Mouse (Mus musculus) midbrain, embryonic 10.5 days (tissue): ENCODE measurements around the gene Podn. TPM values are rescaled to one million over a fixed set of nuclear protein-coding genes. Genes with fewer than 3 reads are reported as not detected.
A peak's percentile ranks its signal among the peaks of the same experiment; 100 is the strongest.

Experiments
- DNase-seq: peaks from one replicate; pipeline ENCODE4 v3.0.0-alpha.2; 2017; ENCODE audit warnings: low spot score
- H3K27ac ChIP-seq: fragments of 300-500 bp; sonication (generic); replicated peaks from 2 replicates; pipeline ENCODE4 v1.5.1; 2016; ENCODE audit warnings: mild to moderate bottlenecking
- H3K27me3 ChIP-seq: fragments of 300-500 bp; sonication (generic); 2 replicates; pipeline ENCODE4 v1.6.1; 2016; ENCODE audit warnings: low read depth, mild to moderate bottlenecking; ENCODE audit not compliant: poor library complexity, severe bottlenecking
- H3K36me3 ChIP-seq: fragments of 300-500 bp; sonication (generic); 2 replicates; pipeline ENCODE4 v1.6.1; 2016; ENCODE audit warnings: mild to moderate bottlenecking, moderate library complexity
- H3K4me1 ChIP-seq: fragments of 300-500 bp; sonication (generic); 2 replicates; pipeline ENCODE4 v1.6.1; 2016
- H3K4me3 ChIP-seq: fragments of 300-500 bp; sonication (generic); 2 replicates; pipeline ENCODE4 v1.5.1; 2016; ENCODE audit warnings: mild to moderate bottlenecking, moderate library complexity
- H3K9me3 ChIP-seq: fragments of 300-500 bp; sonication (generic); replicated peaks from 2 replicates; pipeline ENCODE4 v1.6.1; 2016; ENCODE audit warnings: mild to moderate bottlenecking
- WGBS: fragments of 180-500 bp; shearing (Covaris S2); methylation state at CpG from one replicate; pipeline ENCODE4 v1.1.7; 2016; 5-methylcytosine and 5-hydroxymethylcytosine counted together
- polyA plus RNA-seq: library from polyadenylated mRNA; unstranded; fragments of >200 nt; fragmentation: Nextera tagmentation; extraction: Ambion mirVana; gene quantifications from 2 replicates; pipeline ENCODE4 v1.2.1, GENCODE M21; 2016

Gene Podn
- polyA plus RNA-seq, 1 experiment from 2014 or later, result 0.12 TPM

DNA sequence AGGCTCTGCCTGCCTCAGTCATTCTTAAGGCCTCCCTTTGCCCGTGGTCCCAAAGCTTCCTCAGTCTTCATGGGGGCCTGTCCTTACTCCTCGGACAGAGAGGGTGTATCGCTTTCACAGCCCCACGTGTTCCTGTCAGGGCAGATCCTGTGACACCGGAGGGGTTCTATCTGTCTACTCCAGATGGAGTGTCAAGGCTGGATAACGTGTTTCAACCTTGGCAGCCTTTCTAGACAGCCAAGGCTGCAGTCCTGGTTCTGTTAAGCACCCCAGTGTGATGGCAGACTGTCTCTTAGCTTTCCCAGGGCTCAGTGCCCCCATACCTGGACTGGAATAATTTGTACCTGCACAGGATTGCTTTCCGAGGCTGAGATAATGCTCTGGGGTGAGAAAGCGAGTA is 87.7 kb downstream of the Podn start:
- Histone ChIP-seq H3K27me3 (no peaks in the 10 kb centered on the region), H3K9me3 (no peaks in the 10 kb centered on the region), H3K4me1 (no peaks in the 10 kb centered on the region), H3K36me3 (no peaks in the 10 kb centered on the region), H3K4me3 (no peak overlapping the region), H3K27ac (no peak overlapping the region)
- WGBS, result 85% methylated on average over 8 of the region's 8 CpGs
- DNase-seq, result no peak

DNA sequence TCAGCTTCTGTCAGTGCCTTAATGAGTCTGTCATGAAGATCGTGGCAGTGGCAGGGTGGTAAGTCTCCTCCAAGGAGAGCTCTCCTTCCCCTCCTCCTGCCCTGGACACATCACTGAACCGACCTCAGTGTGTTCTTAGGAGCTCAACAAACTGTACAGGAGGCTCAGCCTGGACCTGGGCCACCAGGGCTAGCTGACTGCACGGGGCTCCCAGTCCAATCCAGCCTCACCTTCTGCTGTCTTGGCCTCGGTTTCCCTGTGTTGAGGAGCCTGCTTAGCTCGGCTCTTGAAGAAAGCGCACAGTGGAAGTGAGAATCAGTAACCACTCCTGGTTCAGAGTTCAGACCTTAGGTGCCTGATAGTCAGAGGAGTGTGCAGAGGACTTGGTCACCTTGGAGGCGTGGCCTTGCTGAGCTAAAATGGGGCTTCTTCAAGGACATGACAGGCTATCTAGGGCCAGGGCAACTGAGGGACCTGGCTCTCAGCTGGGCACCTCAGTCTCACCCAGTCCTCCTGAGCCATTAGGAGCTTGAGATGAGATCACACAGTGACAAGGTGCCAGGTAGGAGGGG is 88.6 kb downstream of the Podn start:
- H3K27ac ChIP-seq, result 0 out of 2 replicates have a peak overlapping the region, but pooled peaks have one; percentile 23
- H3K36me3 ChIP-seq, result no peaks in the 10 kb centered on the region
- no peaks in the 10 kb centered on the region for H3K27me3 ChIP-seq
- H3K4me1 ChIP-seq, result no peaks in the 10 kb centered on the region
- WGBS, result 84% methylated on average over 7 of the region's 7 CpGs
- no peak overlapping the region for H3K4me3 ChIP-seq
- DNase-seq, result no peak
- no peaks in the 10 kb centered on the region for H3K9me3 ChIP-seq

DNA sequence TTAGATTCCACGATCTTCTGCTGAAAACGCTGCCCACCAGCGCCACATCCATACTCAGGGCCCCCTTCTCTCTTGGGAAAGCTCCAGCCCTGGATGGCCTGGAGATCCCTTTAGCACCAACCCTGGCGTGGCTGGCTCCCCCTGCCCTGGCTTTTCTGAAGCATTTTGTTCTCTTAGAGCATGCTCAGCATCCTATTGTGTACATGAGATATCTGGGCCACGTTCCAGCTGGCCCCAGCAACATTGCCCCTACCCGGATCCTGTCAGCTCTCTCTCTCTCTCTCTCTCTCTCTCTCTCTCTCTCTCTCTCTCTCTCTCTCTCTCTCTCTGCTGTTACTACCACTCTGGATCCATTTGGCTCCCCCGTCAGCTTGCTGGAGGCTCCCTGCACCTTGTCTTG is 90.9 kb downstream of the Podn start:
- H3K27me3 ChIP-seq, result no peaks in the 10 kb centered on the region
- H3K4me1 ChIP-seq, result no peaks in the 10 kb centered on the region
- no peaks in the 10 kb centered on the region for H3K9me3 ChIP-seq
- no peak for DNase-seq
- H3K36me3 ChIP-seq, result no peaks in the 10 kb centered on the region
- no peak overlapping the region for H3K4me3 ChIP-seq
- no peak overlapping the region for H3K27ac ChIP-seq
- WGBS, result 78% methylated on average over 7 of the region's 7 CpGs

DNA sequence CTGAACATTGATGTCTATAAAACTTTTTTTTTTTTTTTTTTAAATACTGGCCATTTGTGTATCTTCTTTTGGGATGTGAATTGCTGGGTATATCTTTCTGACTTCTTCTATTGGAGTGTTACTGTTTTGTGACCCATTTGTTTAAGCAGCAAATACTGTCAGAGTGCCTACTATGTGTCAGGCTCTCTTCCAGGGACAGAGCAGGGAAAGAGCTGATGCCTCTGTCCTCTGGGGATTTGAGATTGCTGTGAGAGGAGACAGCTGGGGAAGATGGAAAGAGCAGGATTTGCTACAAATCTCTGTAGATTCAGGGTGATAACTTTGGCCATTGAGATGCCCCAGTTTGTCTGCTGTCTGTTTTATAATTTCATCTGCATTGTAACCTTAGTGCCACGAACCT is 96.9 kb downstream of the Podn start:
- no peak overlapping the region for H3K27ac ChIP-seq
- H3K4me1 ChIP-seq, result peaks cover 7% of the 10 kb centered on the region; the same call in 1 of the 2 replicates
- H3K9me3 ChIP-seq, result 0 out of 2 replicates have a peak, but pooled peaks cover 4% of the 10 kb centered on the region
- H3K4me3 ChIP-seq, result no peak overlapping the region
- no peaks in the 10 kb centered on the region for H3K27me3 ChIP-seq
- DNase-seq, result no peak
- no peaks in the 10 kb centered on the region for H3K36me3 ChIP-seq
- WGBS, result 78% methylated on average over 1 of the region's 1 CpGs

DNA sequence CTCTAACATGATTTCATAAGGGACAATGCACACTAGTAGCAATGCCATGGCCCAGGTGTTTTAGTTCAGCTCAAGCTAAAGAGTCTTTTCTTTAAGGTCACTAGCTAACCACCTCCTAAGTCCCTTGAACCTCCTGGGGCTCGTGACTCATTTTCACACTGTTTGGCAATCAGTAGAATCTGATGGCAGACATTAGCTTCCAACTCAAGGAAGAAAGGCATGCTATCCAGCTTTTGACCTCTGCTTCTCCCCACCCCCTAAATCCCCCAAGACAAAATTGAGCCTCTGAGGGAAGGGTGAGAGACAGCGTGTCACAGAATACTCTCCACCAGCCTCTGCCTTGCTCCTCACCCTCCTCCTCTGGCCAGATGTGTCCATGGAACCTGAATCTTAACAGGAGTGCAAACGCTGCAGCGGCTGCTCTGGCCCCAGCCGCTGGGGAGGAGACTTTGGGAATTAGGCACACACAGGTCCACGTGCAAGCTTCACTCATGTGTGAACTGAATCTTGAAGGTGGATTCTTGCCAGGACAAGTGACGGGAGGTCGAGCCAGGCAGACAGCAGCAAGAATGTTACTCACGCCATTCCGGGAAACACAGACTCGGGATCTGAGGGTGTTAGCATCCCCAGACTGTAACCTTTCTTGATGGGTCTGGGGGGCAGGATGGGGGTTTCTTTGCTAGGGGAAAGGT is 97.5 kb downstream of the Podn start:
- no peak for DNase-seq

DNA sequence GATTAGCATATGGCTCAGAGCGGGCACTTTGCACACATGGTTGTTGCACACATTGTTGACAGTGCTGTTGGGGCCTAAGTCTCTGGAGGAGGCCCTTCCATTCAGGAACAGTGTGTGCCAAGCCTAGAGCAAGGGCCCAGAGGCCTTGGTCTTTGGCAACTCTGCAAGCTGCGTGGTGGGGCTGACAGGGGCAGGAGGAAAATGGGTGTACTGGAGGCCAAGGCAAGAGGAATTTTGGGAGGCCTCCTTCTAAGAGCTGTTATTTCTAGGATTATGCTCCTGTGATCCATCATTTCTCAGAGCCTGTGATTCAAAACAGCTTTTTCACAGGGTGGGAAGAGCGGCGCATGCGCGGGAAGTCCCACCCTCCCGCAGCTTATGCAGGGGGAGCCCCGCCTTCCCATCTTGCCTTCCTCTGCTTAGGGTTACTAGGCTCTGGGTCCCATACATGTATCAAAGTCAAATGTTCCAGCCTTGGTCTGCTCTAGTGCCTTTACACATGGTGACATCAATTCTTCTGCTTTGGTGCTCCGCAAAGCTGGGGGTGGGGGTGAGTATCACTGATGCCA is 99.7 kb downstream of the Podn start:
- Histone ChIP-seq H3K36me3 (no peaks in the 10 kb centered on the region), H3K4me1 (peaks cover 18% of the 10 kb centered on the region), H3K27me3 (peaks cover 22% of the 10 kb centered on the region), H3K4me3 (no peak overlapping the region), H3K9me3 (0 out of 2 replicates have a peak, but pooled peaks cover 4% of the 10 kb centered on the region), H3K27ac (no peak overlapping the region)
- WGBS, result 95% methylated on average over 9 of the region's 9 CpGs
- no peak for DNase-seq

More for the DNA sequence above, 97.5 kb downstream of the Podn start:
- Histone ChIP-seq H3K36me3 (no peaks in the 10 kb centered on the region), H3K9me3 (0 out of 2 replicates have a peak, but pooled peaks cover 4% of the 10 kb centered on the region), H3K4me3 (no peak overlapping the region), H3K4me1 (peaks cover 7% of the 10 kb centered on the region; the same call in 1 of the 2 replicates), H3K27ac (no peak overlapping the region), H3K27me3 (0 out of 2 replicates have a peak, but pooled peaks cover 3% of the 10 kb centered on the region)
- 41% methylated on average over 11 of the region's 11 CpGs for WGBS

DNA sequence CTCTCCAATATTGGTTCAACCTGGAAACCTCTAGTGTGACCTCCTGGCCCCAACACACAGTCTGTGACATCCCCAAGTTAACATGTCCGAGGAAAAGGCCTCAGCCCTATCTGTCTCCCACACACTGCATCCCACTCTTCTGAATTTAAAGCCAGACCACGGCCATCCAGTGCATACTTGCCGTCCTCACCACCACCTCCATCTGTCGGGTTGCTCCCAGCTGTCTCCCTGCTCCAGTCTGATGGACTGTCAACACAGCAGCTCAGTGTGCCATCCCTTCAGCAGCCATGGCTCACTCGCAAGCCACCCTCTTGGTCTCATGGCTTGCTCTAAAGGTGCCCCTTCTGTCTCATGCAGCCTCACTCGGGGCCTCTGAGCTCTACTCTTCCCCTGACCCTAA is 100.5 kb downstream of the Podn start:
- H3K27me3 ChIP-seq, result peaks cover 29% of the 10 kb centered on the region
- H3K36me3 ChIP-seq, result no peaks in the 10 kb centered on the region
- peaks cover 24% of the 10 kb centered on the region for H3K4me1 ChIP-seq
- no peak for DNase-seq
- H3K27ac ChIP-seq, result no peak overlapping the region
- 0 out of 2 replicates have a peak, but pooled peaks cover 4% of the 10 kb centered on the region for H3K9me3 ChIP-seq
- 87% methylated on average over 6 of the region's 6 CpGs for WGBS
- no peak overlapping the region for H3K4me3 ChIP-seq

DNA sequence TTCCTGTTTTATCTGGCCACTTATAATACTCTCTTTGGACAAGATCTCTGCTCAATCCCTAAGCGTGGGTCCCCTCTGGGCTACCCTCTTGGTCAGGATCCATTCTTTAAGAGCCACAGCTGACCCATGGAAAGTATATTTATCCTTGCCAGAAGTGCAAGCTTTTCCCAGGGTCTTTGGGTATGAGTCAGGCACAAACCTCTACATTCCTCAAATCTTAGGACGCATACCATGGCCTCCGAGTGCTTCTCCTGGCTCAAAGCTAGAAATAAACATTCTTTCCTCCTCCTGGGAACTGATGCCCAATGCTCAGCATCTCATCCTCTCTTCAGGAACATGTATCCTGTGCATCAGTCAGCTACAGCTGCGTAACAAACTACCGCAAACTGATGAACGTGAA is 101.2 kb downstream of the Podn start:
- no peaks in the 10 kb centered on the region for H3K36me3 ChIP-seq
- 92% methylated on average over 6 of the region's 6 CpGs for WGBS
- 0 out of 2 replicates have a peak, but pooled peaks cover 4% of the 10 kb centered on the region for H3K9me3 ChIP-seq
- H3K27me3 ChIP-seq, result peaks cover 34% of the 10 kb centered on the region
- H3K4me1 ChIP-seq, result peaks cover 24% of the 10 kb centered on the region
- DNase-seq, result no peak
- H3K4me3 ChIP-seq, result no peak overlapping the region
- H3K27ac ChIP-seq, result no peak overlapping the region

DNA sequence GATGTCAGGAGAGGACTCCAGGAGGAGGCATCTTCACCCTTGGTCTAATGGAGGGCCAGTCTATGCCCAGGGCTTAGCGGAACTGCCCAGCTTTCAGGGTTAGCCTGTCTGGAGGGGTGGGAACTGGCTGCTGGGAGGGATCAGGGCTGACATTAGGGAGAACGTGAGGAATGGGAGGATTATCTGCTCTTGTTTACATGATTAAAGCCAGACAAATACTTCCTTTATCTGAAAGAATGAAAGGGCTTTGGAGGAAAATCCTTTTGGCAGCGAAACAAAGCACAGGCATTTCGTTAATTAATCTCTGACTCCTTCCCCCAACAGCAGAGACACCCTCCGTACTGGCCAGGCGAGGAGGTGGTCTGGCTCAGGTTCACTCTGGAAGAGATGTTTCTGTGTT is 104.4 kb downstream of the Podn start:
- H3K9me3 ChIP-seq, result 0 out of 2 replicates have a peak, but pooled peaks cover 4% of the 10 kb centered on the region
- H3K4me1 ChIP-seq, result peaks cover 16% of the 10 kb centered on the region
- H3K27ac ChIP-seq, result 0 out of 2 replicates have a peak overlapping the region, but pooled peaks have one; percentile 18
- H3K36me3 ChIP-seq, result no peaks in the 10 kb centered on the region
- no peak overlapping the region for H3K4me3 ChIP-seq
- WGBS, result 8% methylated on average over 6 of the region's 6 CpGs
- peaks cover 43% of the 10 kb centered on the region for H3K27me3 ChIP-seq
- no peak for DNase-seq

DNA sequence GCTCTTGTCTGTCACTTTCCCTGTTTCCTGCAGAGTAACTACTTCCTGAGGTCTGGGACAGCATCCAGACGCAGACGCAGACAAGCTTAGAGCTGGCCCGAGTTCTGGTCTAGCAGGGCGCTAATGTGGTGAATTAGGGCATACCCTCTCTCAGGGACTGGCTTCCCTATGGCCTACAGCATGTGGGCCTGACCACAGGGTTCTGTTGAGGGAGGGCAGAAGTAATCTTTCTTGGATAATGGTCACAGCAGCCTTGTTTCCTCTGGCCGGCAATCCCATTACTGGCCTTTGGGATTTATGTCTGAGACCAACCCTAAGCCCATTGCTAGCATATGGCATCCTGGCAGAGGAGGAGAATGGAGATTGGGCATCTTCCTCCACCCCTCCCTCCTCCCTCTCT is 105.4 kb downstream of the Podn start:
- Histone ChIP-seq H3K36me3 (no peaks in the 10 kb centered on the region), H3K4me3 (no peak overlapping the region), H3K9me3 (0 out of 2 replicates have a peak, but pooled peaks cover 4% of the 10 kb centered on the region), H3K27me3 (peaks cover 43% of the 10 kb centered on the region), H3K27ac (no peak overlapping the region), H3K4me1 (peaks cover 16% of the 10 kb centered on the region)
- WGBS, result 66% methylated on average over 5 of the region's 5 CpGs
- no peak for DNase-seq

DNA sequence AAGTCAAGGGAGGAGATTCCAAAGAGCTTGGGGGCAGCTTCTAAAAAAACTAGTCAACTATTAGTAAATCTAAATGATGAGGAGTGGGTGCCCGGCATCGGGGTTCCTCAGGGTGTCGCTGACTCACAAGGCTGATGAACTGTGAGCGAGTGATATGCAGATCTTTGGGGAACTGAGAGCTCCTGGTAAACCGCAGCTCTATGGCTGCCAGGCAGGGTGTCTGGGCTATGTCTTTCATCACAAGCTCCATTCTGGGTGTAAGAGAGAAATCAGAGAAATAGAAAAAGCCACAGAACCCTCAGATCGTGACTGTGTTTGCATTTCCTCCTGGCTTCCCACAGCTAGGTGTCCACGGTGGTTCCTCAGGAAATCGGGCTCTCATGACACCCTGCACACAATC is 107.3 kb downstream of the Podn start:
- Histone ChIP-seq H3K9me3 (no peaks in the 10 kb centered on the region), H3K27ac (no peak overlapping the region), H3K36me3 (no peaks in the 10 kb centered on the region), H3K27me3 (peaks cover 41% of the 10 kb centered on the region), H3K4me3 (no peak overlapping the region), H3K4me1 (peaks cover 19% of the 10 kb centered on the region)
- DNase-seq, result no peak
- 67% methylated on average over 8 of the region's 8 CpGs for WGBS

DNA sequence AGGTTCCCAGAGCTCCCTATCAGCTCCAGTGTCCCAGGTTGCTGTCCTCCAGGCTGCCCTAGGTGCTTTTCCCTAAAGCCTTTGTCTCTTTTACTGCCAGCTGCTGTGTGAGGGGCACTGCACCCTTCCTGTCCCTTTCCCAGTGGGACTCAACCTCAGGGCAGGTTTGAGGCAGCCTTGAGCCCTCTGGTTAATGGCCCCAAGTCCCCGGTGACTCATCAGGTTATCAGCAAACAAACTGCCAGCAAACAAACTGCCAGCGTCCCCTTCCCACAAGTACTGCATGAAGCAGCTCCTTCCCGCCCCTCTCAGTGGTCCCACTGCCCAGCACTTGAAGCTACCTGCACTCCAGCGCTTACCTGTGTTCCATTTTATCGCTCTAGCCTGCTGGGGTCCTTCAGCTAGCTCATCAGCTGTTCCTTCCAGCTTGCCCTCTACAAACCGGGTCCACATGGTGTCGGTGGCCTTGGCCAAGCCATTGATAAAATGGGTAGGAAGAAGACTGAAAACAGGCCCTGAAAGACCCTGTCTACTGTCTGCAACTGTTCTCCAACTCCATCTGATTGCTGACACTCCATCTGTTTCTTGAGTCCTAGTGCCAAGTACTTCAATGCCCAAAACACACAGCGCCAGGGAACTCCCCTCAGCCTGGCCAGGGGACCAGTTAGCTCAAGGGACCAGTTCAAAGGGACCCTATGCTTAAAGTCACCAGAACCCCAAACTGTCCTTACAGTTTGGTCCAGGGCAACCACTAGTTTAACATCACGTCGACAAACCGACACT is 109.7 kb downstream of the Podn start:
- DNase-seq, result no peak
- H3K27me3 ChIP-seq, result peaks cover 21% of the 10 kb centered on the region

More for the DNA sequence above, 109.7 kb downstream of the Podn start:
- H3K27ac ChIP-seq, result no peak overlapping the region
- H3K4me1 ChIP-seq, result peaks cover 9% of the 10 kb centered on the region
- H3K4me3 ChIP-seq, result no peak overlapping the region
- 95% methylated on average over 11 of the region's 11 CpGs for whole genome bisulfite sequencing
- no peaks in the 10 kb centered on the region for H3K36me3 ChIP-seq
- no peaks in the 10 kb centered on the region for H3K9me3 ChIP-seq
